Mouse (Mus musculus): ENCODE measurements around the gene Acsm4. TPM values are rescaled to one million over a fixed set of nuclear protein-coding genes. Genes with fewer than 3 reads are reported as not detected.
A peak's percentile ranks its signal among the peaks of the same experiment; 100 is the strongest.
"Not testable (repeated sequence)": the region's sequence is repeated elsewhere in the genome, so short reads cannot be mapped to it uniquely, and the experiment has no call there.

Acsm4 gene
- polyA plus RNA-seq, 1 experiment from 2014 or later, result not detected

DNA sequence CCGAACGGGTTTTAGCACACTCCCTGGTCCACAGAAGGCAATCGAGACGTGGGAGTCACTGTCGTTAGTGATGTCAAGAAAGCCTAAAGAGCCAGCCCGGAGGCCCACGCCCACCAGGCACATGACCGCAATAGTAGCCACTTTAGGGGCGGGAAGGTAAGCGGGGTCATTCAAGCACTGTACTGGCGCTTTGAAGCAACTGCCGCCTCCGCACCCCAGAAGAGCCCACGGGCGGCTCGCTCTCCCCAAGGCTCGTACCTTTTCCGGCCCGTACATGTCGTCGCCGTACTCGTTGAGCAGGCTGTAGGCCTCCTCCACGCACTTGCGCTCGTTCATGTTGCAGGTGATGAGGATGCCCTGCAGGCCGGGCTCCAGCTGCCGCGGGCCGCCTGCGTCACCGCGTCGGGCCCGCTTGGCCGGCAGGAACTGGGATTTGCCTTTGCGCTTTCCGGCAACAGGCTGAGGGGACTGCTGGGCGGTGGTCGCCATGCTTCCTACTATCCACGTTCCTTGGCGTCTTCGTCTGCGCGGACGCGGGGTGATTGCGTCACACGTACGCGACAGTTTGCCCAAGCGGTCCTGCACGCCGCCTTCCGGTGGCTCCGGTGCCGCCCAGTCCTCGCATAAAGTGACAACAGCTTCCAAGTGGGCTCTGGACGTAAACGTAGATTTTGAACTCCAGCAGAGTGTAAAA is 30.6 kb downstream of the Acsm4 start, which contains the start of gene Thumpd1:
TSS of gene Thumpd1 (minus strand) at position 546 of the 694 bp plus-strand sequence.
- no peaks in the 10 kb centered on the region for H3K27me3 ChIP-seq
- TF ChIP-seq CTCF (IDR thresholded peaks at IDR 0.05), result peak; percentile 74
- peak; percentile 93 for ATAC-seq
- ChIA-PET POLR2A (no interaction called here), CTCF (no interaction called here)
- in situ Hi-C loops (cut with MboI; ENCODE audit: low pct_unique_long_range_greater_than_20kb), result no loop called here
- DNase-seq (ENCODE audit: low read depth, low spot score), result peak; percentile 42

DNA sequence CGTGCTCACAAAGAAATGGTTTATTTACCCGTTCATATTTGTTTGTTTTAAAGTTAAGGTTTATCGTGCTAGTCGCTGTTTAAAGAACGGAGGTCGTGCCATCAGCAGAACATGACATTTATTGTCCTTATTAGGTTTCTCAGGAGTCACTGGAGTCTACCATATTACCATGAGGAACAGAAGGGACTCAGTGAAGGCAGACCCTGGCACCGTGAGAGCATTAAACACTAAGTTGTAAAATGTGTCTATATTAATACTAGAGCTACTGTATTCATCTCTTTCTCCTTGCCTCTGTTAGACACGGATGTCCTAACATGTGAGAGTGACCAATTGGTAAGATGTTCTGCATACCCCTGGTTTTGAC is 31.1 kb downstream of the Acsm4 start:
- ATAC-seq (peak; percentile 24), DNase-seq (ENCODE audit: low read depth, low spot score) (no peak)
- POLR2A ChIA-PET, result no interaction called here
- in situ Hi-C loops (cut with MboI; ENCODE audit: low pct_unique_long_range_greater_than_20kb), result no loop called here
- CTCF ChIA-PET, result no interaction called here
- TF ChIP-seq CTCF (IDR thresholded peaks at IDR 0.05), result no peak
- H3K27me3 ChIP-seq, result peaks cover under 1% of the 10 kb centered on the region

DNA sequence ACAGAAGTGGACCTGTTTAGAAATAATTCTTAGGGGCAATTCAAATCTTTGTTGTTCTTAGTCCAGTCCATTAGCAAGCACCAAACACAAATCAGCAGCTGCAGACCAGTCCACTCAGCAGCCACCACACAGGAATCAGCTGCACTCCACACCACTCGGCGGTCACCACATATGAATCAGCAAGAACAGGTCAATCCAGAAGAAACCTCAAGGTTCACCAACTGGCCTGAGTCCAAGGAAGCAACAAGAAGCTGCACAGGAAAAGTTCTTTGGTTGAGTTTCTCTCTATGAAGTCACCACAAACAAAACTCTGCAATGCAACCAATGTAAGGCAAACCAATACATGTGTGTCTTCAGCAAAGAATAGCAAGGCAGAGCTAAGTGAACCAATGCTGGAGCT is 37.8 kb downstream of the Acsm4 start:
- CTCF ChIA-PET, result no interaction called here
- no peak for TF ChIP-seq CTCF (IDR thresholded peaks at IDR 0.05)
- peaks cover 9% of the 10 kb centered on the region for H3K27me3 ChIP-seq
- POLR2A ChIA-PET, result no interaction called here
- no peak for ATAC-seq
- in situ Hi-C loops (cut with MboI; ENCODE audit: low pct_unique_long_range_greater_than_20kb), result no loop called here
- no peak for DNase-seq (ENCODE audit: low read depth, low spot score)

DNA sequence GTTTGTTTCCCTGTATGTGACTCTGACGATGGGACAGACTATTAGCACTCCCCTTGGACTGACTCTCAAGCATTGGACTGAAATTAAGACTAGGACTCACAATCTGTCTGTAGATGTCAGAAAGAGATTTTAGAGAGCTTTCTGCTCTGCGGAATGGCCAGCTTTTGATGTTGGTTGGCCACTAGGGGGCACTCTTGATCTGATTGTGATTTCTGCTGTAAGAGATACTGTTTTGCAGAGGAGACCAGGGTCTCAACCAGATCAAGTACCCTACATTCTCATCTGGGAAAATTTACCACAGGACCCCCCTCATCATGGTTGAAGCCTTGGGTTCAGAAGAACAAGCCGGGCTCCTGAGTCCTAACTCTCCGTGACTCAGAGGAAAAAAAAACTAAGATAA is 41.4 kb downstream of the Acsm4 start:
- in situ Hi-C loops (cut with MboI; ENCODE audit: low pct_unique_long_range_greater_than_20kb); ATAC-seq; DNase-seq (ENCODE audit: low read depth, low spot score); POLR2A ChIA-PET; H3K27me3 ChIP-seq: not testable (repeated sequence)
- CTCF ChIA-PET, result interaction anchor here (1.1 kb wide), 1 partner anchor 9 kb away, joined by 3 read pairs; no protein-coding TSS in a partner anchor

DNA sequence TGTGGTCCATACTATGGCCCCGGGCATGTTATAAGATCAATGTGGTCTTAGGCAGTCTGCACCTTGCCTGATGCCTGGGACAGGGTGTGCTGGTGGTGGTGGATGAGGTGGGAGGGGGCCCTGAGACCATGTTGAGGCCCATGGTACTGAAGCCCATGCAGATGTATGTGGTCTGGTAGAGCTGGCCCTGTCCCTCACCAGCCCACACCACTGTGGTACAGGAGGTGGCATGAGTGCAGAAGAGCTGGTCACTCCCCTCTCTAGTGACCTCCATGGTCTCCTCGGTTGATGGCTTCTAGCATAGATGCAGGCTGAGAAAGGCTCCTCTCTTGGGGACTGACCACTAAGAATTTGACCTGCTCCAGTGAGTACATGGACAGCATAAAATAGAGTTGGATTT is 49.1 kb downstream of the Acsm4 start:
- TF ChIP-seq CTCF (IDR thresholded peaks at IDR 0.05), result no peak
- DNase-seq (ENCODE audit: low read depth, low spot score), result no peak
- CTCF ChIA-PET, result no interaction called here
- H3K27me3 ChIP-seq, result no peaks in the 10 kb centered on the region
- ATAC-seq, result no peak
- POLR2A ChIA-PET, result no interaction called here
- in situ Hi-C loops (cut with MboI; ENCODE audit: low pct_unique_long_range_greater_than_20kb), result no loop called here

DNA sequence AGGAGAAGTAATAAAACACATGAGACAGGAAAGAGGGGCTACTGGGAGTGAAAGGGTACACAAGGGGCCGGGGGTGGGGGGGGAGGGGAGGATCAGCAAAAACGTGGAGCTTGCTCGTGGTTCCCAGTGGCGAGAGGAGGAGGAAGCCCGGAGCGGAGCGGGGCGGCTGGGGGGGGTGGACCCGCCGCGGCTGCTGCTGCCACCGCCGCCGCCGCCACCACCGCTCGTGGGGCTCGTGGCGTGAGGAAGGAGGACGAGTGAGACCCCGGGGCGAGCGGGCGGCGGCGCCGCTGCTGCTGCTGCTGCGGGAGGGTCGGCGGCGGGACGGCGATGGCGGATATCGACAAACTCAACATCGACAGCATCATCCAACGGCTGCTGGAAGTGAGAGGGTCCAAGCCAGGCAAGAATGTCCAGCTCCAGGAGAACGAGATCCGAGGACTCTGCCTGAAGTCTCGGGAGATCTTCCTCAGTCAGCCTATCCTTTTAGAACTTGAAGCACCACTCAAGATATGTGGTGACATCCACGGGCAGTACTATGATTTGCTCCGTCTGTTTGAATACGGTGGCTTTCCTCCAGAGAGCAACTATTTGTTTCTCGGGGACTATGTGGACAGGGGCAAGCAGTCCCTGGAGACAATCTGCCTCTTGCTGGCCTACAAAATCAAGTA is 50.1 kb downstream of the Acsm4 start:
- H3K27me3 ChIP-seq; POLR2A ChIA-PET; DNase-seq (ENCODE audit: low read depth, low spot score); CTCF ChIA-PET; in situ Hi-C loops (cut with MboI; ENCODE audit: low pct_unique_long_range_greater_than_20kb); ATAC-seq: not testable (repeated sequence)

DNA sequence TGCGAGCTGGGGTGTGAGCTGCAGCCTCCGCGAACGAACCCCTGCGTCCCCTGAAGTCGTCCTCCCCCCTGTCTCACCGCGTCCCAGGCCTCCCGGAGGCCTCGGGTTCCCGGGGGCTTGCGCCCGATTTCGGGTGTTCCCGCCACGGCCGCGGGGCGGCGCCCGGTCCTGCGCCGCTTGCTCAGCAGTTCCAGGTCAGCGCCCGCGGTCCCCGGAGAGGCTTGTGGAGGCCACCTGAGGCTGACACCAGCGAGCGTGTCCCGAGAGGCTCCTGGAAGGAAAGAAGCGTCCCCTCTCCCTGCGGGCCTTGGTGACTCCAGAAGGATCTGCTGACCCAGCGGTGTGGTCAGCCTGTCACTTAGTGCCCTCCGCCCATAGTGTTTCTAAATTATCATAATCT is 54.5 kb downstream of the Acsm4 start:
- TF ChIP-seq CTCF (IDR thresholded peaks at IDR 0.05), result no peak
- no peak for ATAC-seq
- ChIA-PET POLR2A (no interaction called here), CTCF (no interaction called here)
- no peaks in the 10 kb centered on the region for H3K27me3 ChIP-seq
- in situ Hi-C loops (cut with MboI; ENCODE audit: low pct_unique_long_range_greater_than_20kb), result no loop called here
- DNase-seq (ENCODE audit: low read depth, low spot score), result no peak

DNA sequence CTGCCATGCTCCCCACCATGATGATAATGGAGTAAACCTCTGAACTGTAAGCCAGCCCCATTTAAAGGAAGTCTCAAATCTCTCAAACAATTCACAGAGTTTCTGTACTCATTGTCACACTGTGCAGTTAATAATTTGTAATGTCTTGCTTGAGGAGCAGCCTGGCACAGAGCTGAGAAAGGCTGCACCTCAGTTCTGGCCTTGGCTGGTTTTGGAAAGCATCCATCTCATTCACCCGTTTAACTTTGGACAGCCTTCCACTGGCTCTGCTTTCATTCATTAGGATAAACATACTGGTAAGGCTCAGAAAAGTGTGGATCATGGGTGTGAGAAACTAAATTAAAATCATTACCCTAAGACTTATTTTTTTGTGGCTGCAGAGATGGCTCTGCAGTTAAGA is 56.0 kb downstream of the Acsm4 start:
- peak; percentile 71 for ATAC-seq
- in situ Hi-C loops (cut with MboI; ENCODE audit: low pct_unique_long_range_greater_than_20kb), result no loop called here
- no peak for TF ChIP-seq CTCF (IDR thresholded peaks at IDR 0.05)

DNA sequence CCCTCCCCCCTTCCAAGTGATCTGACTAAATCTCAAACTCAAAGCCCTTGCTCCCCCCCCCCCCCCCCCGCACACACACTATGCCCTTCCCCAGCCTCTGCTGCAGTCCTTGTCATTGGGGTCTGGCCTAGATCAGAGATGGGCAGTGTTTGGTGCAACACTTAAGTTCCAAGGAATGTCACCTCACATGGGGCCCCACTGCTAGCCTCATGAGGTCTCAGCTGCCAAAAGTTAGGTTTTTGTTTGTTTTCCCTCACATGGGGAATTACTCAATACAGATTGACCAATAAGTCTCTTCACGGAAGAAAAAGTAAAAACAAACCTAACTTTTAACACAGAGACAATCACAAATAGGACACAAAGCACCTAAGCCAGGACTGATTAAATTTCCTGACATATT is 58.9 kb downstream of the Acsm4 start:
- ATAC-seq (no peak), DNase-seq (ENCODE audit: low read depth, low spot score) (no peak)
- in situ Hi-C loops (cut with MboI; ENCODE audit: low pct_unique_long_range_greater_than_20kb), result no loop called here
- ChIA-PET POLR2A (no interaction called here), CTCF (no interaction called here)
- no peaks in the 10 kb centered on the region for H3K27me3 ChIP-seq
- TF ChIP-seq CTCF (IDR thresholded peaks at IDR 0.05), result no peak

More for the DNA sequence above, 56.0 kb downstream of the Acsm4 start:
- ChIA-PET CTCF (interaction anchor here (1.4 kb wide), 1 partner anchor 23 kb away, joined by 3 read pairs; no protein-coding TSS in a partner anchor), POLR2A (no interaction called here)
- DNase-seq (ENCODE audit: low read depth, low spot score), result peak; percentile 28
- no peaks in the 10 kb centered on the region for H3K27me3 ChIP-seq

DNA sequence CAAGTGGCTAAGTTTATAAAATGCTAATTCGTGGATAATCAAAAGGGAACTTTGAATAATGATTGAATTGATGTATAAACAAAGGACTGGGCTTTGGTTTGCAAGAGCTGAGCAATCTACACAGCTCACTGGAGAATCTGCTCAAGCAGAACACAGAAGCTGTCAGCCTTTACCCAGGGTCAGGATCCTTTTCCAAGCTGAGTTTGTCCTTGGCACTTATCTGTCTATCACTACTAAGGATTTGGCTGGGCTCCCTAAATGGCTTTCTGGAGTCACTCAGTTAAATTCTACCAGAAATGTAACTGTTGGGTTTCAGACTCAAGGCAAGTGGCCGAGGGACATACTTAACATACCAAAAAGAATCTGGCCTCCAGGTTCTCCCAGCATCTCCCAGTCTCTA is 60.1 kb downstream of the Acsm4 start:
- TF ChIP-seq CTCF (IDR thresholded peaks at IDR 0.05), result no peak
- ChIA-PET POLR2A (no interaction called here), CTCF (interaction anchor here (0.7 to 0.8 kb wide), 2 partner anchors 15 to 78 kb away, joined by 3 read pairs; no protein-coding TSS in a partner anchor)
- H3K27me3 ChIP-seq, result no peaks in the 10 kb centered on the region
- in situ Hi-C loops (cut with MboI; ENCODE audit: low pct_unique_long_range_greater_than_20kb), result no loop called here
- ATAC-seq (peak; percentile 44), DNase-seq (ENCODE audit: low read depth, low spot score) (no peak)

DNA sequence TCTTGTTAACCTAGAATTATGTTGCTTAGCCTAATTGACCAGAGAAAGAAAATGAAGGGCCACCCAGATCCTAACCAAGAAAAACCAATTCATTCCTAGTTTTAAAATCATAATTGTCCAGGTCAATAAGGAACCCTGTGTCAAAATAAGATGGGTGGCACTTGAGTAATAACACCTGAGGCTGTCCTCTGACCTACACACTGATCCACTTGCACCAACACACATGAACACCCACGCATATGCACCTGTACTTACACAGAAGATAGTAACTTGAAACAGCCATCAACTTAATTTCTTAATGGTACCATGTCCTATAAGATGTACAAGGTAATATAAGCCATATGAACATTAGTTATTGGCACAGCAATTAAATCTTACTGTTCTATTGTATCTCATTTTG is 63.9 kb downstream of the Acsm4 start:
- in situ Hi-C loops (cut with MboI; ENCODE audit: low pct_unique_long_range_greater_than_20kb), result no loop called here
- ChIA-PET CTCF (no interaction called here), POLR2A (no interaction called here)
- no peak for TF ChIP-seq CTCF (IDR thresholded peaks at IDR 0.05)
- no peak for ATAC-seq
- H3K27me3 ChIP-seq, result no peaks in the 10 kb centered on the region
- no peak for DNase-seq (ENCODE audit: low read depth, low spot score)

All from Patski (cell line).